Mouse (Mus musculus): ENCODE measurements at regions not wholly inside any gene's neighbourhood (a gene's known extent, or its start where the extent isn't known, plus 50 kb on each side); places are given as distances from the start of the nearest gene placed in this dataset.

DNA sequence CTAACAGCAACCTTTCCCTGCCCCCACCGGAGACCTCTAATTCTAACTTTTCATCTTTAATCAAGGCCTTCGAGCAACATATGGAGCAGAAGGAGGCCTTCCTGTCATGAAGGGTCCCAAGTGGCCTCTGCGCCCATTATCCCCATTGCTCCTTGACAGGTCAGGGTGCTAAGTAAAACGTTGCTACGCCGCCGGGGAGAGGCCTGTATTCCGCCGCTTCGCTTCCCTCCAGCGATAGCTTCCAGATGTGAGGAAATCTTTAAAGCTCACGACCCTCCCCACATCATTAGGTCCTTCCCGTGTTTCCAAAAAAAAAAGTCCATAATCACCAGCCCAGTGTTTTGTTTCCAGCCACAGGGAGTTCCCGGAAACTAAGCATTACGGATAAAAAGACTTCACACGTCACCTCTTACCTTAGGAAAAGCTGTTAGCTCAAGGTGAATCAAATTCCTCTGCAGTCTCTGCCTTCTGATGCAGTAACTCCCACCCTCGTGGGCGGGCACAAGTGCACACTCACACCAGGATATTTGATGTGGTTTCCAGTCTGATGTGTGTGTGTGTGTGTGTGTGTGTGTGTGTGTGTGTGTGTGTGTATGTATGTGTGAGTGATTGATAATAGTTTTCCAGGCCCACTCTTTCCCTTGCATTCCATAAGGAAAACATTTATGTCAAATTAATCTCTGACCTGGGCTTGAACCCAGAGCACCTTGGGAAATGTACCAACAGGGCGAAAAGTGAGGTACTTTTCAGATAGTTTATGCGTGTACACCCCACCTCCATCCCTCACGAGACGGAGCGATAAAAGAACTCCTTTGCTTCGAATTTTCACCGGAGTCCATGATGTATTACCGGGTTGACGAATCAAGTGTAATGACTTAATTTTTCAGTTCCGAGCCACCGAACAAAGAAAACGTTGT lies 107.5 kb downstream of the Gm45692 start:
- DNase-seq (ENCODE audit: low read depth in 2 of 2, low spot score in 2 of 2): no peak

DNA sequence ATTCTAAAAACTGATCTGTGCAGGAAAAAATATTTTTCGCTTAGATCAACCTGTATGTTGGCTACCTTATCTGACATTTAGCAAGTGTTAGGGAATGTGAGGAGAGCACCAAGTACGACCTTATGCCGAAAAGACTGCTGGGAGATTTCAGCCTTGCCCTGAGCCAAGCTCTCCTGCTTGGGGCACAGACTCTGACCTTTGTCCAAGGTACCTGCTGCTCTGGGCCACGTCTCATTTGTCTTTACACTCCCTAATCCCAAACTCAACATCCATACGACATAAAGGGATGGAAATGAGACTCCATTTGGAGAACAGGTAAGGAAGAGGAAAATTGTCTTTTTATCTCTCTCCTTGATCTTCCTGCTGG lies 108.2 kb downstream of the Gm45692 start:
- no peak for DNase-seq (ENCODE audit: low read depth in 2 of 2, low spot score in 2 of 2)

- no peak for DNase-seq (ENCODE audit: low read depth in 2 of 2, low spot score in 2 of 2)
Observed at GRCm38 (mm10) chr8:26229548-26229947, 110.2 kb downstream of the Gm45692 start.

- DNase-seq (ENCODE audit: low read depth in 2 of 2, low spot score in 2 of 2): no peak
Observed at GRCm38 (mm10) chr8:26239075-26239474, 119.7 kb downstream of the Gm45692 start.

DNA sequence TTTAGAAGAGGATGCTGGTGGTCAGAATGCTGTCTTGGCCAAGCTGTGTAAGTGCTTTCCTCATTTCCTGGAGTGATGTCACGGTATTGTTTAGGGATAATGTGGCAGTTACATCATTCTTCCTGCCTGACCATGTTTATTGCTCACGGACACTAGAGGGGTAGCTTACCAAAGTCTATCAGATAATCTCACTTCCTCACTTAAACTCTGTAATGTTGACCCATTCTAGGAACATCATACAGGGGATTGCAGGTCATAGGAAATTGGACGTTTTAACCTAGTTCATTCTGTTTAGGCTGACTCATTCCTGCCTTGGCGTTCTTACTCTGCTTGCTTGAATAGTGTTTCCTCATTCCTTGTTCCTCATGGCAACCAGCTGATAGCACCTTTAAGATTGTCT lies 120.3 kb downstream of the Gm45692 start:
- no peak for DNase-seq (ENCODE audit: low read depth in 2 of 2, low spot score in 2 of 2)

- no peak for DNase-seq (ENCODE audit: low read depth in 2 of 2, low spot score in 2 of 2)
Observed at GRCm38 (mm10) chr8:26243743-26244142, 124.4 kb downstream of the Gm45692 start.

DNA sequence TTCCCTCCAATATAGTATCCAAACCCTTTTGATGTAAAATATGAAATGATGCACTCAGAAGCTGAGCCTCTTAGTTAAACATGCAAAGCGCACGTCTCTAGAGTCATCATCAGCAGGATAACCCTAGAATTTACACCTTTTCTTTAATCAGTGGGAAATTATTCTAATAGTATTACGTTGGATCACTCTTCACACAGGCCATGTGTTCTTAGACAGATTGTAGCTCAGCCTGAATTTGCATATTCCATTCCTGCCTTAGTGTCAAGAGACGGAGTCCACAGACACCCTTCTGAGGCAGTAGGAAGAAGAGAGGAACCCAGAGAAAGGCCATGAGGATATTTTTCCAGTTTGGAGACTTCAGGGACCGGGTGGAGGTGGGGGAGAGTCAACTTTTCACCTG lies 125.0 kb downstream of the Gm45692 start:
- no peak for DNase-seq (ENCODE audit: low read depth in 2 of 2, low spot score in 2 of 2)

- DNase-seq (ENCODE audit: low read depth in 2 of 2, low spot score in 2 of 2): no peak
Observed at GRCm38 (mm10) chr8:26255191-26255669, 135.9 kb downstream of the Gm45692 start.

DNA sequence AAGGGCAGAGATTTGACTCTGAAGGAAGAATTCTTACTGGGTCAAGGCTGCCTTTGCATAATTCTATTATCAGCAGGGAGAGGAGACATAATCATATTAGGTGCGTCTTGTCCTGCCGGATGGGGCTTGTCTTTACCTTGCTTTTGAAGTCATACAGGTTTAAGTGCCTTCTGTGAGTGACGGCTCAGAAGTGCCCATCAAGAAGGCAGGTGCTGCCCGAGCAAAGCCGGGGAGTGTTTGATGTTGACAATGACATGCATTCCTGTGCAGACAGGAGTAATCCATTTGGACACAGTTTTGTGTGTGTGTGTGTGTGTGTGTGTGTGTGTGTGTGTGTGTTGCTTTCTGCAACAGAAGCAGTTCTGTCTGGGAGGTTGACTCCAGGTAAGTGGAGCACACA lies 141.0 kb downstream of the Gm45692 start:
- DNase-seq (ENCODE audit: low read depth in 2 of 2, low spot score in 2 of 2): no peak

GRCm38 (mm10) chr8:26262536-26262935 lies 143.2 kb downstream of the Gm45692 start:
- no peak for DNase-seq (ENCODE audit: low read depth in 2 of 2, low spot score in 2 of 2)

DNA sequence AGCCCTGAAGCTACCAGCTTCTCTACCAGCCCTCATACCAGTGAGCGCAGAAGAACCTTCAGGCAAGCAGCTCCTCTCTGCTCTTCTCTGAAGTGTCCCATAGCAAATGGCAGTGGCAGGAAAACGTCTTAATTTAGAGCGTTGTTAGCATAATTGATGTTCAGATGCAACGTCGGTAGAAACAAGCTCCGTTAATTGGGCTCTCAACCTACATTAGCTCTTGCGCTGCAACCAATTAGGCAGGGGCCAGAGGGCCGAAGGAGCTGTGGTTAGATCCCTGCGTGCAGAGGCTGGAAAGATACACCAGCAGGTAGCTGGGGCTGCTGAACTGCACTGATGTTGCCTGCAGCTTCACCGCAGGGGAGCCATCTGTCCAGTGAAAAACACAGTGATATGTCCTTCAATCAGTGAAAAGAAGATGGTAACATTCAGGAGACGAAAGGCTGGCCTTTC lies 145.6 kb downstream of the Gm45692 start:
- DNase-seq (ENCODE audit: low read depth in 2 of 2, low spot score in 2 of 2): no peak

- DNase-seq (ENCODE audit: low read depth in 2 of 2, low spot score in 2 of 2): no peak
Observed at GRCm38 (mm10) chr8:26265366-26265765, 146.0 kb downstream of the Gm45692 start.

DNA sequence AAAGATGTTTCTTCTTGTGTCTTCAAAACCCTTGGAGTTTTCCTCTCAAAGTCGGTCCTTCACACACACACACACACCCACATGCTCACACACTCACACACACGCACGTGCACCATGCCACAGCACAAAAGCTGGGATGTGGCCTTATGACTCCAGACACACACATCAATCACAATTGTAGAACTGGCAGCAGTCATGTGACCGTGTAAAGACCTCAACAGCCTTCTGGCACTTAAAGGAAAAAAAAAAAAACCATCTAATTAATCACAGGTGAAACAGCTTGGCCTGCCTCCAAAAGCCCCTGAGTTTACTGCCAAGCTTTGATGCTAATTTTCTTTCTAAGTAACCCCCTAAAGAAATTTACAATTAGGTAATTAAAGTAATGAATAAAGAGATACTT lies 147.1 kb downstream of the Gm45692 start:
- DNase-seq (ENCODE audit: low read depth in 2 of 2, low spot score in 2 of 2): no peak

GRCm38 (mm10) chr8:26267569-26267968 lies 148.2 kb downstream of the Gm45692 start:
- no peak for DNase-seq (ENCODE audit: low read depth in 2 of 2, low spot score in 2 of 2)

GRCm38 (mm10) chr8:26268751-26269415 lies 149.5 kb downstream of the Gm45692 start:
- no peak for DNase-seq (ENCODE audit: low read depth in 2 of 2, low spot score in 2 of 2)

- DNase-seq (ENCODE audit: low read depth in 2 of 2, low spot score in 2 of 2): no peak
Observed at GRCm38 (mm10) chr8:26272110-26272509, 152.8 kb downstream of the Gm45692 start.

DNA sequence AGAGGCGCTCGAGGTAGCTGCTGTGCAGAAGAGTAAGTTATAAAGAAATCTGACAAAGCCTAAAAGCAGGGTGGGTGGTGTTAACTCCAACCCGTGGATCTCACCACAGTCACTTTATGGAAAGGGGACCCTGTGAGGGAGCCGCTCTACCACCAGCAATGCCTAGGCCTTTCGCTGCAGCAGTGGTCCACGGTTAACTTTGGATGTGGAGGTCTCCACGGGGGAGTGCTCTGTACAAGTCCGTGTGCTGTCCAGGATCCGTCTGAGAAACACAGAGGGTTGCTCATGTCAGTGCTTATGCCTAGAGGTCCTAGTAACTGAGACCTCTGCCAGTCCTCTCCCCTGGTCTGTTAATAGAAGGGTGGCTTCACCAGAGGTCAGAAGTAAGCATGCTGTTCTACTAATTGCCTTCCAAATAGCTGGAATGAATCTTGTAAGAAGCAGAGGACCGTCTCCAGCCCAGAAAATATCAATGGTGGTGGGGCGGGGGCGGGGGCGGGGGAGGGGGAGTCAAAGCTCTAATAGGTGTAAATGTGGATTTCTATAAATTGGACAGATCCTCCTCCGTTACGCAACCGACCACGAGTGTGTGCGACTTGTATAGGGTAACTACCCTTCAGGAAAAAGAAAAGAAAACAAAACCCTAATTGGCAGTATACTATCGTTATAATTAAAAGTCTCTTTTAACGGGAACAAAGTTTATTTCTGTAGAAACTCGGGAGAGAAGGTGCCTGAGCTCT lies 153.5 kb downstream of the Gm45692 start:
- no peak for DNase-seq (ENCODE audit: low read depth in 2 of 2, low spot score in 2 of 2)

GRCm38 (mm10) chr8:26273415-26273760 lies 154.1 kb downstream of the Gm45692 start:
- no peak for DNase-seq (ENCODE audit: low read depth in 2 of 2, low spot score in 2 of 2)

DNA sequence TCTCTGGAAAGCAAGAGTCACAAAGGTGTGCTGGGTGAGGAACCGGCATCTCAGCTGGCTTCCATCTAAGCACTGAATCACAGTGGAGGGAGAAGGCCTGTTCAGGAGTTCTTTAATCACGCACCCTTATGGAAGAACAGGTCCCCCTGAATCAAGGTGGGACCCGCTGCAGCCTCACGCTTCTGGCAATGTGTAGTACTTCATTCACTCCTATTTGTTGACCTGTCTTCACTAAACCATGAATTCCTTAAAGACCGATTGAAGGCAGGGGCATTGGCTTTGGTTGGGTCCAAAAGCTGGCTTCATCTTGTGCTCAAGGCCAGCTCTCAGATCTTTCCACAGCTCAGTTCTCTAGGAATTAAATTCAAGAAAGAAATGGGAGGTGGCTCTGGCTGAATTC lies 154.5 kb downstream of the Gm45692 start:
- DNase-seq (ENCODE audit: low read depth in 2 of 2, low spot score in 2 of 2): no peak

- no peak for DNase-seq (ENCODE audit: low read depth in 2 of 2, low spot score in 2 of 2)
Observed at GRCm38 (mm10) chr8:26274481-26274880, 155.1 kb downstream of the Gm45692 start.

DNA sequence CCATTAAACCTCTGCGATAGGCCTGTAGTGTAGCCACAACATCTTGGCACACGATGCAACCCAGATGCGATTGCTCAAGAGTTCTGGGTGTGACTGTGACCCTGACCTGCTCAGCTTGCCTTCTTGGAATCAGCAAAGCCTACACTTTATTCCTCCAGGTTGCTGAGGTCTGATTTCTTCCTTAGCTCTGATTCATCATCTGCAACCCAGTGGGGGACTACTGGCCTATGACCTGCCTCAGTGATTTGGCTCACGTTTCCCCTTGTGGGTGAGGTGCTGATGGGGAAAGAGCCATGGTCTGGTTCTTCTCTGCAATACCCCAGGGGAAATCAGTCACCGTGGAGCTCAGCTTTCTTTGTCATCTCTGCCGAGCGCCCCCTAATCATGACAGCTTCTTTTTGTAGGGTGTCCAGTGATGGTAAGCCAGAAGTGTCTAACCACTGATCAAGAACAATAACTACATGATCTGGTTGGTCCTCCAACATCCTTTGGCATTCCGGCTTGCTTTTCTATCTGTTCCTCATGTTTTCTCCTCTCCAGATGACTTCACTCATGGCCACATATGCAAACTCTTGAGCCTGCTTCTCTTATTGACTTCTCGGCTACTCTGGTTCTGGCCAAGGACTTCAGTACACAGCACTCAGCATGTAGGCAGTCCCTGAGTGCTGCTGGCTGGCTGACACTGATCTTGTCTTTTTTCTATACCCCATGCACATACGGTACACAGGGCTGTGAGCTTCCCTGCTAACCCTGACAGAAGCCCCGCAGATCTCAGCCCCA lies 163.0 kb downstream of the Gm45692 start:
- no peak for DNase-seq (ENCODE audit: low read depth in 2 of 2, low spot score in 2 of 2)
